Mouse (Mus musculus) heart, adult 2 months (tissue): ENCODE results near the gene Ndufa13.

Experiments
- CTCF ChIP-seq: fragments of 200-600 bp; IDR thresholded peaks from 2 replicates; pipeline ENCODE4 v1.8.1; 2022; ENCODE audit warnings: antibody characterized with exemption, mild to moderate bottlenecking, moderate library complexity
- EP300 ChIP-seq: fragments of 200-500 bp; IDR thresholded peaks from 2 replicates; pipeline ENCODE4 v1.6.1; 2011; ENCODE audit warnings: low read depth, low read length, control low read depth; ENCODE audit not compliant: insufficient read depth
- POLR2A ChIP-seq: fragments of 200-500 bp; IDR thresholded peaks from 2 replicates; pipeline ENCODE4 v1.6.1; 2011; ENCODE audit warnings: mild to moderate bottlenecking, low read depth, low read length, control low read depth; ENCODE audit not compliant: insufficient read depth

GRCm38 (mm10) chr8:69877992-69878391 is 24.4 kb downstream of the Ndufa13 start:
- TF ChIP-seq CTCF (no peak), POLR2A (no peak), EP300 (no peak)
